Mouse (Mus musculus) Patski (cell line): ENCODE data around the gene Gm43738. TPM values are rescaled to one million over a fixed set of nuclear protein-coding genes. Genes with fewer than 3 reads are reported as not detected.

Experiments
- ATAC-seq: fragments of 100-300 bp; one replicate; pipeline ENCODE4 v1.8.0; 2021
- CTCF ChIA-PET: fragments of 350-600 bp; sonication (Branson Sonifier 250); formaldehyde crosslinking; loops from one replicate; lab custom pipeline; 2022; ENCODE audit warnings: inconsistent platforms; lab: Charles Lee
- POLR2A ChIA-PET: fragments of 350-600 bp; sonication (Branson Sonifier 250); formaldehyde crosslinking; loops from one replicate; lab custom pipeline; 2022; ENCODE audit warnings: antibody characterized with exemption, inconsistent platforms; lab: Charles Lee
- DNase-seq: peaks from one replicate; pipeline ENCODE4 v3.0.0-alpha.2; 2011; ENCODE audit warnings: low read depth, low spot score
- H3K27me3 ChIP-seq: fragments of 371-371 bp; one replicate; pipeline ENCODE4 v1.5.1; 2021
- CTCF ChIP-seq: fragments of 100-300 bp; IDR thresholded peaks from one replicate; pipeline ENCODE4 v1.5.1; 2021
- in situ Hi-C: fragments of 300-500 bp; cut with MboI; formaldehyde crosslinking; loops from 3 replicates; pipeline ENCODE4 v1.11.1; 2018; ENCODE audit warnings: low pct_unique_long_range_greater_than_20kb, mixed read lengths
- polyA plus RNA-seq: library from polyadenylated mRNA; unstranded; gene quantifications from one replicate; pipeline ENCODE4 v1.2.3, GENCODE M21; 2021

The Gm43738 gene
- 0.19 TPM for polyA plus RNA-seq

DNA sequence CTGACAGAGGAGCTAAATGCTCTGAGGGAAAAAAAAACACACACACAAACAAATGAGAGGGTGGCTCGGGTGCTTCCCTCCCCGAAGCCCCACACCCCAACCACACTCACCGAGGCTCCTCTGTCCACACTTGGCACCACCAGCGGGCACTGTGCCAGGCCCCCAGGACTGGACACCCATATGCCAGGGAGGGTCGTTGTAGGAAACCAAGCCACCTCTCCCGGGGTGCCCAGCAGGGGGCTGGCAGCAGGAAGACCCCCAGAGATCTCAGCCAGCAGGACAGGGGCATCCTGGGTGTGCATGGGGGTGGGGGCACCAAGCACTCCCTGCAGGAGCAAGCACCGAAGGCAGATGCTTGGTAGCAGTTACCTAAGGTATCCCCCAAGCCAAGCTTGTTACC lies at the start of gene Gm43738:
Gene Gm43738 (minus strand): TSS at position 289 of the 400 bp plus-strand sequence.
- DNase-seq (no peak), ATAC-seq (no peak)
- ChIA-PET POLR2A (interaction anchor here (1.2 to 1.7 kb wide), 5 partner anchors 9 to 177 kb away, joined by 3 to 5 read pairs (median 4); partner anchors contain the start of gene Thbs3), CTCF (interaction anchor here (1.3 to 1.4 kb wide), 2 partner anchors 27 to 127 kb away, joined by 3 to 4 read pairs; partner anchors contain the start of gene Mtx1)
- no peaks in the 10 kb centered on the region for H3K27me3 ChIP-seq
- no peak for TF ChIP-seq CTCF
- in situ Hi-C loops: no loop called here

- ChIA-PET POLR2A (no interaction called here), CTCF (interaction anchor here (0.7 to 1.6 kb wide), 2 partner anchors 10 to 33 kb away, joined by 3 to 4 read pairs; no protein-coding TSS in a partner anchor)
- no peak for TF ChIP-seq CTCF
- DNase-seq (no peak), ATAC-seq (no peak)
- H3K27me3 ChIP-seq: no peaks in the 10 kb centered on the region
- in situ Hi-C loops: no loop called here
These were observed 47.7 kb upstream of the Gm43738 start for GRCm38 (mm10) chr3:89148567-89148966.

DNA sequence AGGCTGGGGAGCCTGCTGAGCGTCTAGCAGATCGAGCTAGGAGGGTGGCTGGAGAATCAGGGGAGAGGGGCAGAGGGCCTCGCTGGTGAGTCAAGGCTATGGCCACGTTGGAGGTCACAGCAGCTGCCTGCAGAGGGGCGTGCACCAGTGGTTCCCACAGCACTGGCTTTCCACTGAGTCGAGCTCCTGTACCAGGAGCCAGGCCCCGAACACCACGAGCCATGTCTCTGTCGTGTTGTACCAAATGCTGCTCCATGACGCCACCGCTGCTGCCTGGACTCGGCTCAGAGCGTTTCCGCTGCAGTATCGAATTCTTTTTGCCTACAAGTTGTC lies 47.0 kb upstream of the Gm43738 start:
- TF ChIP-seq CTCF: no peak
- in situ Hi-C loops: no loop called here
- no peak for ATAC-seq
- POLR2A ChIA-PET: interaction anchor here (1.1 kb wide), 1 partner anchor 9 kb away, joined by 3 read pairs; no protein-coding TSS in a partner anchor
- CTCF ChIA-PET: no interaction called here
- DNase-seq: no peak
- H3K27me3 ChIP-seq: no peaks in the 10 kb centered on the region

GRCm38 (mm10) chr3:89147101-89147978 lies 46.4 kb upstream of the Gm43738 start:
- POLR2A ChIA-PET: interaction anchor here (1.1 kb wide), 1 partner anchor 8 kb away, joined by 3 read pairs; no protein-coding TSS in a partner anchor
- in situ Hi-C loops: no loop called here
- CTCF ChIA-PET: interaction anchor here (1.4 to 1.6 kb wide), 2 partner anchors 12 to 31 kb away, joined by 6 to 8 read pairs; partner anchors contain the start of gene Hcn3
- ATAC-seq: no peak
- H3K27me3 ChIP-seq: no peaks in the 10 kb centered on the region
- no peak for TF ChIP-seq CTCF
- DNase-seq: no peak

DNA sequence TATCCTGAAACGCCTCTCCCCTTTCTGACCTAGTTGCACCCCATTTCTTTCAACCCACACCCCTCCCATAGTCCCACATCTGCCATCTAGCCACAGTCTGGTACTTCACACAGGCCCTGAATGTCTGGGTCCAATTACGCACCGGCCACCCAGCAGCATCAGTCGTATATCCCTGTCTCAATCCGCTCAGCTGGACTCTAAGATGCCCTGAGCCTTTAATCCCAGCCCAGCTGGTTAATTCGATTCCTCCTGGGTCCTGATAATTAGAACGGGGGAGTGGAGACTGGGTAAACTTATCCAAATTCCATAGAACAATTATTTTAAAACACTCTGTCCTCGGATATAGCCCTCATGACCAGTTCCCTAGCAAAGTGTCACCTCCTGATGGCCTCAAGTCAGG lies 44.7 kb upstream of the Gm43738 start:
- POLR2A ChIA-PET: interaction anchor here (1.1 kb wide), 1 partner anchor 19 kb away, joined by 3 read pairs; the partner anchor contains the start of gene Clk2
- in situ Hi-C loops: no loop called here
- TF ChIP-seq CTCF: no peak
- ATAC-seq: no peak
- CTCF ChIA-PET: interaction anchor here (1.2 to 1.7 kb wide), 4 partner anchors 9 to 30 kb away, joined by 3 to 6 read pairs (median 4); partner anchors contain the start of gene Hcn3
- DNase-seq: no peak
- no peaks in the 10 kb centered on the region for H3K27me3 ChIP-seq

GRCm38 (mm10) chr3:89144821-89145220 lies 43.9 kb upstream of the Gm43738 start:
- ATAC-seq (no peak), DNase-seq (no peak)
- POLR2A ChIA-PET: no interaction called here
- H3K27me3 ChIP-seq: no peaks in the 10 kb centered on the region
- TF ChIP-seq CTCF: no peak
- in situ Hi-C loops: no loop called here
- CTCF ChIA-PET: interaction anchor here (1.0 to 1.7 kb wide), 4 partner anchors 8 to 29 kb away, joined by 3 to 4 read pairs (median 3); partner anchors contain the start of gene Hcn3

GRCm38 (mm10) chr3:89136365-89136764 lies 35.5 kb upstream of the Gm43738 start:
- CTCF ChIA-PET: interaction anchor here (0.8 to 1.6 kb wide), 8 partner anchors 9 to 57 kb away, joined by 3 to 4 read pairs (median 3); no protein-coding TSS in a partner anchor
- no peaks in the 10 kb centered on the region for H3K27me3 ChIP-seq
- in situ Hi-C loops: no loop called here
- POLR2A ChIA-PET: interaction anchor here (0.5 to 1.1 kb wide), 4 partner anchors 10 to 59 kb away, joined by 3 to 5 read pairs (median 4); partner anchors contain the start of genes Clk2 and Fdps
- TF ChIP-seq CTCF: no peak
- ATAC-seq: peak; percentile 61
- DNase-seq: no peak

- no peak for TF ChIP-seq CTCF
- in situ Hi-C loops: no loop called here
- CTCF ChIA-PET: interaction anchor here (0.8 to 1.6 kb wide), 6 partner anchors 12 to 58 kb away, joined by 3 to 4 read pairs (median 3); no protein-coding TSS in a partner anchor
- ATAC-seq (no peak), DNase-seq (no peak)
- POLR2A ChIA-PET: interaction anchor here (0.9 to 1.2 kb wide), 4 partner anchors 10 to 58 kb away, joined by 3 to 5 read pairs (median 4); partner anchors contain the start of genes Clk2 and Fdps
- no peaks in the 10 kb centered on the region for H3K27me3 ChIP-seq
These were observed 35.1 kb upstream of the Gm43738 start, which contains the start of gene Pklr for GRCm38 (mm10) chr3:89135958-89136357. Gene Pklr, plus strand, starts transcription at chr3:89136142.

DNA sequence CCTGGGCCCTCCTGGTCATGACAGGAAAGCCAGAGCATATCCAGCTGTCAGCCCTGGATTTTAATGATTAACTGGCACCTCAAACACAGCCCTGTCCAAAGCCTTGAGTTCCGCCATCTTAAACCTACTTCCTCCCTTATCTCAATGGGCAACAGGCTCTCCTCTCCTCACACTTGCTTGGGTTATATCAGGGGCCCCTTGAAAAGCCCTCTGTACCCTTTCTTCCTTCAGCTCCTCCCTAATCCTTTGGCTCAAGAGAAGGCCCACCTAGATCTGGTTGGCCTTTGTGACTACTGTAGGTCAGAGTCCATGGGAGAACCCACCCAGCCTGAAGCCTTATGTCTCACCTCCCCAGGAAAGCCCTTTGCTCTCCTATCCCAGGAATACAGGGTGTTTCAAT lies 32.9 kb upstream of the Gm43738 start:
- ATAC-seq (no peak), DNase-seq (no peak)
- ChIA-PET POLR2A (no interaction called here), CTCF (interaction anchor here (0.6 to 1.2 kb wide), 2 partner anchors 9 to 18 kb away, joined by 3 to 4 read pairs; no protein-coding TSS in a partner anchor)
- in situ Hi-C loops: no loop called here
- no peaks in the 10 kb centered on the region for H3K27me3 ChIP-seq
- no peak for TF ChIP-seq CTCF

DNA sequence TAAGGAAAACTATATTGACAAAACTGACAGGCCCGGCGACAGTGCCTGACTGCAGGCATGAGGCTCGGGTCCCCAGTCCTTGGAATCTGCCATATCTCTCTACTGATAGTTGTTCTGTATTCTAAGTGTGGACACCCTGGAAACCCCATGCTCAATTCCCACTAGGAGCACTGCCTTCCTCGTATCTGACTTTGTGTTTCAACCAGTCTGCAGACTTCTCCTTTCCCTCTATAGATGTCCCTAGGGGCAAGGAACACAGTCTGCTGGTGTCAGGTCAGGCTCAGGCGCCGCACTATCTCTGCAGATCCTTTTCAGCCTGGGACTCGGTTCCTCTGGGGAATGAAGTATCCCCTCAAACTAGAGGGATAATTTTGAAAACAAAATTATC lies 32.2 kb upstream of the Gm43738 start:
- ATAC-seq: no peak
- POLR2A ChIA-PET: no interaction called here
- in situ Hi-C loops: no loop called here
- H3K27me3 ChIP-seq: no peaks in the 10 kb centered on the region
- CTCF ChIA-PET: no interaction called here
- TF ChIP-seq CTCF: no peak
- DNase-seq: no peak
